Comparison of ENCODE assay signal across 8 mouse cellular contexts in genomic region chr10:41809771-41810563, GRCm38 (mm10). TPM values are rescaled to one million over a fixed set of nuclear protein-coding genes. Genes with fewer than 3 reads are reported as not detected.
A peak's percentile ranks its signal among the peaks of the same experiment; 100 is the strongest.
DNase-seq lines count a peak whose midpoint lies in the region; ATAC-seq lines count a peak whose summit lies in the region.

TSS of gene Cep57l1 (minus strand) at chr10:41809871.
TSS of gene Sesn1 (plus strand) at chr10:41809935.

- intact Hi-C loops in gastrocnemius, postnatal 14 days (cut with DNase I; ENCODE audit: low total_unique reads), result no loop called here
- intact Hi-C loops in left cerebral cortex, postnatal 10 days (cut with DNase I), result loop anchor here (10.0 kb wide), 1 partner anchor 295 kb away; the partner anchor contains the start of gene Cd164

- peak; percentile 69 for ATAC-seq in inflammation-experienced regulatory T-cells, adult 6 months
- ATAC-seq in megakaryocyte-erythroid progenitor cell, adult 5-6 weeks (replicated peaks; ENCODE audit: low FRiP score, low TSS enrichment, poor library complexity, severe bottlenecking), result peak; percentile 77

- peak; percentile 97 for DNase-seq in adipocyte (ENCODE audit: low spot score)
- DNase-seq in embryo, embryonic 10 days (ENCODE audit: low spot score), result peak; percentile 95
- peak; percentile 95 for DNase-seq in gastrocnemius, postnatal 14 days
- peak; percentile 88 to 97 for DNase-seq in left cerebral cortex, postnatal 10 days (ENCODE audit: extremely low spot score in 1 of 2, low spot score in 2 of 2)
- peak; percentile 91 for DNase-seq in right cerebral cortex, postnatal 25 days
- peak; percentile 90 to 93 for DNase-seq in urinary bladder, postnatal 4 days (ENCODE audit: low spot score in 2 of 2)

RNA-seq across cellular contexts. Expression of gene Cep57l1, which starts in this region (rescaled TPM):
- total RNA-seq in gastrocnemius, postnatal 14 days (2021), result 1 to 10 TPM; 2.7 TPM
- polyA plus RNA-seq in inflammation-experienced regulatory T-cells, adult 6 months (2017; shearing (Covaris generic)), result 10 to 100 TPM; 11.0 to 23.3 (median 18.6) TPM
- 1 to 10 TPM; 6.5 to 8.4 TPM for total RNA-seq in left cerebral cortex, postnatal 10 days (2021)
- 28.7 and 45.5 TPM in 2 replicates for total RNA-seq in megakaryocyte-erythroid progenitor cell, adult 5-6 weeks (2014; fragmentation: Nextera tagmentation)
- 41.5 and 50.0 TPM in 2 replicates for total RNA-seq in megakaryocyte-erythroid progenitor cell, adult 5-6 weeks (2017)

RNA-seq across cellular contexts. Expression of gene Sesn1, which starts in this region (rescaled TPM):
- 10 to 100 TPM; 22.9 to 35.2 TPM for total RNA-seq in gastrocnemius, postnatal 14 days (2021)
- 10 to 100 TPM; 30.3 to 78.4 (median 64.1) TPM for polyA plus RNA-seq in inflammation-experienced regulatory T-cells, adult 6 months (2017; shearing (Covaris generic))
- 10 to 100 TPM; 34.5 to 39.2 TPM for total RNA-seq in left cerebral cortex, postnatal 10 days (2021)
- 22.6 and 23.4 TPM in 2 replicates for total RNA-seq in megakaryocyte-erythroid progenitor cell, adult 5-6 weeks (2014; fragmentation: Nextera tagmentation)
- total RNA-seq in megakaryocyte-erythroid progenitor cell, adult 5-6 weeks (2017), result 20.4 and 24.6 TPM in 2 replicates

Comparison
In these comparisons a context has a peak if more than half of its experiments do, and no peak if none do; other contexts are left out.
1. Peak in every context shown above with its lines: DNase-seq and ATAC-seq.